Mouse (Mus musculus): ENCODE measurements around the gene Skap1.
A peak's percentile ranks its signal among the peaks of the same experiment; 100 is the strongest.

Gene Skap1

GRCm38 (mm10) chr11:96743891-96744290 lies 279.5 kb downstream of the Skap1 start:
- DNase-seq (ENCODE audit: extremely low spot score), result no peak

GRCm38 (mm10) chr11:96746648-96747047 lies 282.3 kb downstream of the Skap1 start:
- DNase-seq (ENCODE audit: extremely low spot score), result no peak

GRCm38 (mm10) chr11:96747555-96747954 lies 283.2 kb downstream of the Skap1 start:
- no peak for DNase-seq (ENCODE audit: extremely low spot score)

- no peak for DNase-seq (ENCODE audit: extremely low spot score)
Observed at GRCm38 (mm10) chr11:96755298-96755697, 290.9 kb downstream of the Skap1 start.

- DNase-seq (ENCODE audit: extremely low spot score), result no peak
Observed at GRCm38 (mm10) chr11:96757421-96757820, 293.0 kb downstream of the Skap1 start.

GRCm38 (mm10) chr11:96758402-96758801 lies 294.0 kb downstream of the Skap1 start:
- DNase-seq (ENCODE audit: extremely low spot score), result no peak

- DNase-seq (ENCODE audit: extremely low spot score), result peak; percentile 66
Observed at GRCm38 (mm10) chr11:96760042-96760441, 295.6 kb downstream of the Skap1 start.

GRCm38 (mm10) chr11:96761984-96762383 lies 297.6 kb downstream of the Skap1 start:
- DNase-seq (ENCODE audit: extremely low spot score), result no peak

GRCm38 (mm10) chr11:96762742-96763470 lies 298.5 kb downstream of the Skap1 start:
- no peak for DNase-seq (ENCODE audit: extremely low spot score)

GRCm38 (mm10) chr11:96764511-96765350 lies 300.3 kb downstream of the Skap1 start:
- DNase-seq (ENCODE audit: extremely low spot score), result no peak

- DNase-seq (ENCODE audit: extremely low spot score), result no peak
Observed at GRCm38 (mm10) chr11:96765645-96766044, 301.3 kb downstream of the Skap1 start.

GRCm38 (mm10) chr11:96766555-96766954 lies 302.2 kb downstream of the Skap1 start:
- no peak for DNase-seq (ENCODE audit: extremely low spot score)

- peak; percentile 32 for DNase-seq (ENCODE audit: extremely low spot score)
Observed at GRCm38 (mm10) chr11:96767096-96767495, 302.7 kb downstream of the Skap1 start.

- no peak for DNase-seq (ENCODE audit: extremely low spot score)
Observed at GRCm38 (mm10) chr11:96768240-96768639, 303.8 kb downstream of the Skap1 start.

GRCm38 (mm10) chr11:96771274-96771975 lies 307.0 kb downstream of the Skap1 start:
- DNase-seq (ENCODE audit: extremely low spot score), result no peak

GRCm38 (mm10) chr11:96772413-96772812 lies 308.0 kb downstream of the Skap1 start:
- no peak for DNase-seq (ENCODE audit: extremely low spot score)

GRCm38 (mm10) chr11:96774536-96774935 lies 310.1 kb downstream of the Skap1 start:
- no peak for DNase-seq (ENCODE audit: extremely low spot score)

GRCm38 (mm10) chr11:96775063-96775462 lies 310.7 kb downstream of the Skap1 start:
- DNase-seq (ENCODE audit: extremely low spot score), result no peak

GRCm38 (mm10) chr11:96775665-96776064 lies 311.3 kb downstream of the Skap1 start:
- no peak for DNase-seq (ENCODE audit: extremely low spot score)

GRCm38 (mm10) chr11:96776068-96776467 lies 311.7 kb downstream of the Skap1 start:
- no peak for DNase-seq (ENCODE audit: extremely low spot score)

- peak; percentile 99 for DNase-seq (ENCODE audit: extremely low spot score)
Observed at GRCm38 (mm10) chr11:96776968-96777962, 312.9 kb downstream of the Skap1 start, which contains the start of gene Snx11. TSS of gene Snx11 (minus strand) at chr11:96777559.
